ENCODE assay signal across 10 mouse cellular contexts in genomic region chr5:103028940-103029621, GRCm38 (mm10).
DNase-seq lines count a peak whose midpoint lies in the region; ATAC-seq and TF ChIP-seq lines count a peak whose summit lies in the region.
"Had no signal": no experiment of that assay in that cellular context is flagged by ENCODE, and none has a peak within 500 bp of the region (broad histone marks: within the 10 kb centered on the region; RNA-seq: fewer than 3 reads in every experiment).

No protein-coding gene starts in this region.

- no peaks in the 10 kb centered on the region for H3K36me3 ChIP-seq in kidney, embryonic 15.5 days
- H3K36me3 ChIP-seq: liver, embryonic 13.5 days had no signal

- ATAC-seq in kidney, embryonic 15.5 days (replicated peaks; ENCODE audit: low FRiP score): peak; percentile 94
- ATAC-seq in inflammation-experienced regulatory T-cells, adult 6 months: no peak
- ATAC-seq: Patski had no signal

- peaks cover 9% of the 10 kb centered on the region; the same call in 1 of the 2 replicates for H3K4me1 ChIP-seq in kidney, embryonic 15.5 days
- peaks cover 12% of the 10 kb centered on the region for H3K4me1 ChIP-seq in cerebellum, adult 2 months (ENCODE audit: control insufficient read depth, insufficient read depth, low read length)
- H3K4me1 ChIP-seq: liver, embryonic 13.5 days had no signal

- intact Hi-C loops in gastrocnemius, postnatal 14 days (cut with DNase I; ENCODE audit: low total_unique reads): no loop called here
- intact Hi-C loops in left cerebral cortex, postnatal 25 days (cut with DNase I): no loop called here

- TF ChIP-seq CTCF in cerebellum, adult 2 months (IDR thresholded peaks at IDR 0.05; ENCODE audit: borderline replicate concordance, insufficient read depth, low read depth, low read length): no peak

- 31% methylated on average over 13 of the region's 13 CpGs for WGBS in kidney, embryonic 15.5 days
- WGBS in cerebellum, adult 2 months: 21% methylated on average over 13 of the region's 13 CpGs

- no peak overlapping the region for H3K9ac ChIP-seq in kidney, embryonic 15.5 days
- H3K9ac ChIP-seq: liver, embryonic 13.5 days had no signal

- TF ChIP-seq POLR2A in cerebellum, adult 2 months (IDR thresholded peaks at IDR 0.05; ENCODE audit: borderline replicate concordance, insufficient read depth, low read length): no peak

- no peak overlapping the region for H3K4me2 ChIP-seq in kidney, embryonic 15.5 days
- H3K4me2 ChIP-seq: liver, embryonic 13.5 days had no signal

- H3K27ac ChIP-seq in kidney, embryonic 15.5 days: peak overlapping the region; percentile 78
- H3K27ac ChIP-seq in cerebellum, adult 2 months (ENCODE audit: insufficient read depth, low read length): no peak overlapping the region
- H3K27ac ChIP-seq: liver, embryonic 13.5 days had no signal

- DNase-seq in kidney, adult 9 months: no peak
- DNase-seq in cerebellum, adult 2 months: peak; percentile 86
- DNase-seq in gastrocnemius, postnatal 14 days: peak; percentile 62
- peak; percentile 61 to 81 for DNase-seq in left cerebral cortex, postnatal 25 days (ENCODE audit: low spot score in 2 of 2)
- DNase-seq in telencephalon, adult 2 months (ENCODE audit: low read depth, low spot score): peak; percentile 51
- no peak for DNase-seq in retina, embryonic 14.5 days (ENCODE audit: low spot score)
- DNase-seq: liver, embryonic 13.5 days had no signal

- H3K27me3 ChIP-seq in kidney, embryonic 15.5 days: no peaks in the 10 kb centered on the region
- no peaks in the 10 kb centered on the region for H3K27me3 ChIP-seq in cerebellum, adult 2 months (ENCODE audit: control insufficient read depth, insufficient read depth, low read length)
- H3K27me3 ChIP-seq: liver, embryonic 13.5 days had no signal

- no peaks in the 10 kb centered on the region for H3K9me3 ChIP-seq in kidney, embryonic 15.5 days (replicated peaks)

- H3K4me3 ChIP-seq in kidney, embryonic 15.5 days (replicated peaks): no peak overlapping the region
- H3K4me3 ChIP-seq in cerebellum, adult 2 months (replicated peaks; ENCODE audit: insufficient read depth, low read depth, low read length): no peak overlapping the region
- H3K4me3 ChIP-seq: liver, embryonic 13.5 days had no signal

Comparison
In these comparisons a context has a peak if more than half of its experiments do, and no peak if none do; other contexts are left out.
1. DNase-seq: peak in cerebellum, adult 2 months (2 of 2), gastrocnemius, postnatal 14 days (single experiment), left cerebral cortex, postnatal 25 days (2 of 2) and telencephalon, adult 2 months (single experiment); none in kidney, adult 9 months (single experiment) and retina, embryonic 14.5 days (single experiment).